Mouse (Mus musculus) olfactory bulb, adult 2 months (tissue): ENCODE results near the gene Slc30a1.

Experiments
- CTCF ChIP-seq: fragments of 200-500 bp; IDR thresholded peaks from 2 replicates; pipeline ENCODE4 v1.5.1; 2012; ENCODE audit warnings: low read depth, mild to moderate bottlenecking, low read length, moderate library complexity; ENCODE audit not compliant: insufficient read depth
- POLR2A ChIP-seq: fragments of 200-500 bp; IDR thresholded peaks from 2 replicates; pipeline ENCODE4 v1.6.1; 2012; ENCODE audit warnings: mild to moderate bottlenecking, low read depth, low read length, moderate library complexity; ENCODE audit not compliant: insufficient read depth

GRCm38 (mm10) chr1:191910646-191911045, 4.1 kb downstream of the Slc30a1 start:
- no peak for TF ChIP-seq POLR2A
- no peak for TF ChIP-seq CTCF
